ENCODE assay signal across 15 mouse cellular contexts in the genomic region with DNA sequence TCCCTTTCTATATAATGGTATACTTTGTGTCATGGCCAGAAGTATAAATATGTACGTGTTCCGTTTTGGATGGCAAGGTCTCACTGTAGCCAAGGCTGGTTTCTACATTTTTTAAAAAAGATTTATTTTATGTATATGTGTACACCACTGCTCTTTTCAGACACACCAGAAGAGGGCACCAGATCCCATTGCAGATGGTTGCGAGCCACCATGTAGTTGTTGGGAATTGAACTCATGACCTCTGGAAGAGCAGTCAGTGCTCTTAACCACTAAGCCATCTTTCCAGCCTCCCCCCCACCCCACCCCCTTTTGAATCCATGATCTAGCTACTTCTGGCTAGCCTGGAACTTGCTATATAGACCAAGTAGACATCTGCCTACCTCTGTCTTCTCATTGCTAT. TPM values are rescaled to one million over a fixed set of nuclear protein-coding genes. Genes with fewer than 3 reads are reported as not detected.
DNase-seq lines count a peak whose midpoint lies in the region; TF ChIP-seq lines count a peak whose summit lies in the region.
"Had no signal": no experiment of that assay in that cellular context is flagged by ENCODE, and none has a peak within 500 bp of the region (broad histone marks: within the 10 kb centered on the region; RNA-seq: fewer than 3 reads in every experiment).

No protein-coding gene starts in this region.

- no peaks in the 10 kb centered on the region for H3K9me3 ChIP-seq in E14TG2a.4 (ENCODE audit: low read length)
- H3K9me3 ChIP-seq: hindbrain, embryonic 15.5 days; kidney, embryonic 15.5 days; midbrain, embryonic 15.5 days; neural tube, embryonic 12.5 days had no signal

- H3K27me3 ChIP-seq in kidney, adult 2 months (replicated peaks; ENCODE audit: control insufficient read depth, insufficient read depth, low read length): no peaks in the 10 kb centered on the region
- no peaks in the 10 kb centered on the region for H3K27me3 ChIP-seq in E14TG2a.4 (ENCODE audit: insufficient read depth, low read length)
- H3K27me3 ChIP-seq: hindbrain, embryonic 15.5 days; kidney, embryonic 15.5 days; midbrain, embryonic 15.5 days; neural tube, embryonic 12.5 days had no signal

- DNase-seq in kidney, adult 2 months: no peak
- no peak for DNase-seq in kidney, postnatal 25 days
- DNase-seq in lung, postnatal 36 days: peak; percentile 33
- DNase-seq in lung, adult 18-20 months: no peak
- DNase-seq in induced T-regulatory cell, adult 2 months (ENCODE audit: low read depth): peak; percentile 25
- no peak for DNase-seq in gastrocnemius, adult 18-20 months (ENCODE audit: low spot score)
- DNase-seq: adrenal gland, adult 2 months; cerebellum, adult 8-10 months; heart, postnatal 10 days; left cerebral cortex, postnatal 4 days had no signal

- 92% methylated on average over 3 of the region's 3 CpGs for WGBS in kidney, adult 2 months

- no peak for TF ChIP-seq POLR2A in kidney, adult 2 months (IDR thresholded peaks at IDR 0.05; ENCODE audit: low read depth, low read length)

- H3K4me3 ChIP-seq in kidney, adult 2 months (ENCODE audit: insufficient read depth, low read depth, low read length): no peak overlapping the region
- no peak overlapping the region for H3K4me3 ChIP-seq in E14TG2a.4 (replicated peaks; ENCODE audit: low read length)
- H3K4me3 ChIP-seq: hindbrain, embryonic 15.5 days; midbrain, embryonic 15.5 days; neural tube, embryonic 12.5 days had no signal

- TF ChIP-seq CTCF in kidney, adult 2 months (conservative IDR thresholded peaks at IDR 0.05; ENCODE audit: insufficient read depth, insufficient read length, low read depth, low read length): peak; percentile 31; the same call in 1 of the 2 replicates
- peak; percentile 9; the same call in 1 of the 2 replicates for TF ChIP-seq CTCF in E14TG2a.4 (conservative IDR thresholded peaks at IDR 0.05; ENCODE audit: low read length)

- no peaks in the 10 kb centered on the region for H3K36me3 ChIP-seq in kidney, adult 2 months (ENCODE audit: control insufficient read depth, insufficient read depth, low read length)
- H3K36me3 ChIP-seq in E14TG2a.4 (ENCODE audit: insufficient read depth, low read length): peaks cover 57% of the 10 kb centered on the region

- 0 out of 2 replicates have a peak, but pooled peaks cover 5% of the 10 kb centered on the region for H3K4me1 ChIP-seq in kidney, adult 2 months (ENCODE audit: control insufficient read depth, insufficient read depth, low read length)
- H3K4me1 ChIP-seq in E14TG2a.4 (replicated peaks; ENCODE audit: low read depth, low read length): peaks cover 50% of the 10 kb centered on the region

- no peak overlapping the region for H3K27ac ChIP-seq in kidney, adult 2 months (ENCODE audit: insufficient read depth, low read depth, low read length)
- H3K27ac ChIP-seq: hindbrain, embryonic 15.5 days; kidney, embryonic 15.5 days; midbrain, embryonic 15.5 days; neural tube, embryonic 12.5 days had no signal

RNA-seq across cellular contexts. Expression of a gene that starts 2.2 kb away (rescaled TPM):
- polyA plus RNA-seq in kidney, adult 2 months (2012; rRNA removed): 5.7 TPM in 2 replicates
- total RNA-seq in gastrocnemius, adult 18-20 months (2021): 1 to 10 TPM; 4.2 to 6.7 TPM

RNA-seq across cellular contexts. Expression of a gene that starts 5.4 kb away (rescaled TPM):
- 98.9 and 109 TPM in 2 replicates for polyA plus RNA-seq in kidney, adult 2 months (2012; rRNA removed)
- 10 to 100 TPM; 25.7 to 34.7 TPM for total RNA-seq in gastrocnemius, adult 18-20 months (2021)

RNA-seq across cellular contexts. Expression of a gene that starts 17.6 kb away (rescaled TPM):
- 4.0 and 6.3 TPM in 2 replicates for polyA plus RNA-seq in kidney, adult 2 months (2012; rRNA removed)
- total RNA-seq in gastrocnemius, adult 18-20 months (2021): 1 to 10 TPM in 1 of 2 experiments, under 1 TPM in 1; 0.68 to 1.5 TPM

RNA-seq across cellular contexts. Expression of a gene that starts 20.5 kb away (rescaled TPM):
- 45.3 and 45.7 TPM in 2 replicates for polyA plus RNA-seq in kidney, adult 2 months (2012; rRNA removed)
- total RNA-seq in gastrocnemius, adult 18-20 months (2021): 10 to 100 TPM; 58.1 to 61.3 TPM

RNA-seq across cellular contexts. Expression of a gene that starts 21.9 kb away (rescaled TPM):
- 12.4 and 17.8 TPM in 2 replicates for polyA plus RNA-seq in kidney, adult 2 months (2012; rRNA removed)
- 1 to 10 TPM; 4.1 to 5.8 TPM for total RNA-seq in gastrocnemius, adult 18-20 months (2021)

Comparison
In these comparisons a context has a peak if more than half of its experiments do, and no peak if none do; other contexts are left out.
1. DNase-seq: peak in lung, postnatal 36 days (single experiment) and induced T-regulatory cell, adult 2 months (single experiment); none in kidney, adult 2 months (single experiment), kidney, postnatal 25 days (0 of 2), lung, adult 18-20 months (0 of 2) and gastrocnemius, adult 18-20 months (single experiment).